Mouse (Mus musculus) stomach, embryonic 16.5 days (tissue): Measurements from ENCODE around the gene Chek2. TPM values are rescaled to one million over a fixed set of nuclear protein-coding genes. Genes with fewer than 3 reads are reported as not detected.

ENCODE experiments used
- ATAC-seq: fragments of 200-750 bp; cut with Nextera tagmentation; 2 replicates; pipeline ENCODE4 v1.8.0; 2017; ENCODE audit warnings: moderate number of reproducible peaks, moderate TSS enrichment; ENCODE audit not compliant: insufficient read depth, low FRiP score
- H3K27ac ChIP-seq: fragments of 300-500 bp; sonication (generic); 2 replicates; pipeline ENCODE4 v1.5.1; 2014; ENCODE audit warnings: low read length
- H3K27me3 ChIP-seq: fragments of 300-500 bp; sonication (generic); 2 replicates; pipeline ENCODE4 v1.6.1; 2014; ENCODE audit warnings: low read length, control low read depth, mixed read lengths; ENCODE audit not compliant: control insufficient read depth, insufficient read depth
- H3K36me3 ChIP-seq: fragments of 300-500 bp; sonication (generic); 2 replicates; pipeline ENCODE4 v1.6.1; 2014; ENCODE audit warnings: low read length; ENCODE audit not compliant: control insufficient read depth, insufficient read depth
- H3K4me1 ChIP-seq: fragments of 300-500 bp; sonication (generic); 2 replicates; pipeline ENCODE4 v1.6.1; 2014; ENCODE audit warnings: low read length, control low read depth, mixed read lengths; ENCODE audit not compliant: control insufficient read depth, insufficient read depth
- H3K4me2 ChIP-seq: fragments of 300-500 bp; sonication (generic); 2 replicates; pipeline ENCODE4 v1.6.1; 2014; ENCODE audit warnings: low read depth, low read length, mixed read lengths
- H3K4me3 ChIP-seq: fragments of 300-500 bp; sonication (generic); replicated peaks from 2 replicates; pipeline ENCODE4 v1.5.1; 2014; ENCODE audit warnings: mild to moderate bottlenecking, low read length
- H3K9ac ChIP-seq: fragments of 300-500 bp; sonication (generic); 2 replicates; pipeline ENCODE4 v1.6.1; 2014; ENCODE audit warnings: low read length
- H3K9me3 ChIP-seq: fragments of 300-500 bp; sonication (generic); replicated peaks from 2 replicates; pipeline ENCODE4 v1.6.1; 2016; ENCODE audit warnings: low read length, control low read depth; ENCODE audit not compliant: control insufficient read depth
- WGBS: fragments of 180-500 bp; shearing (Covaris S2); extraction: QIAGEN DNeasy Blood & Tissue Kit; methylation state at CpG from one replicate; pipeline ENCODE4 v1.1.7; 2014; 5-methylcytosine and 5-hydroxymethylcytosine counted together
- polyA plus RNA-seq: library from polyadenylated mRNA; unstranded; fragments of >200 nt; fragmentation: Nextera tagmentation; extraction: Ambion mirVana; gene quantifications from 2 replicates; pipeline ENCODE4 v1.2.1, GENCODE M21; 2015

The Chek2 gene
- polyA plus RNA-seq, 1 experiment from 2014 or later: 31.3 TPM

DNA sequence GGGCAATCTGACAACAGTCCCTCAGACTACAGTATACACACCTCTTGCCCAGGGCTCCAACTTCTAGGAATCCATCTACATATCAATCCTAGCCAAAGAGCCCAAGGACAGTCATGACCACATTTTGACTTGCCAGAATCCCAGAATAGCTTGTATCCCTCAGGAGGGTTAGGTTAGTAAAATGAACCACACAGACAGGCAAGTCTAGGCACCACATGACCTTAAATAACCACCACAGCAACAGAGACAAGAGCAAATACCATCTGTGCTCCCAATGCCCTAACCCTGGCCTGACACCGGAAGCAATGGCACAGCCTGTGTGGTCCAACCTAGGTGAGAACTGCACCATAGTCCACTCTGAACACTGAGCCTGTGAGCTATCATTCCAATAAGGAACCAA lies 33.1 kb upstream of the Chek2 start:
- peaks cover 32% of the 10 kb centered on the region for H3K4me1 ChIP-seq
- WGBS: 92% methylated on average over 1 of the region's 1 CpGs
- no peak overlapping the region for H3K4me3 ChIP-seq
- peaks cover 3% of the 10 kb centered on the region; the same call in 1 of the 2 replicates for H3K36me3 ChIP-seq
- no peak overlapping the region for H3K27ac ChIP-seq
- H3K4me2 ChIP-seq: no peak overlapping the region
- ATAC-seq: no peak
- H3K9me3 ChIP-seq: no peaks in the 10 kb centered on the region
- H3K9ac ChIP-seq: no peak overlapping the region
- H3K27me3 ChIP-seq: no peaks in the 10 kb centered on the region

GRCm38 (mm10) chr5:110807453-110807852 lies 32.3 kb upstream of the Chek2 start:
- Histone ChIP-seq H3K9ac (peak overlapping the region; percentile 98), H3K36me3 (peaks cover 3% of the 10 kb centered on the region; the same call in 1 of the 2 replicates), H3K27me3 (no peaks in the 10 kb centered on the region), H3K4me2 (peak overlapping the region; percentile 96), H3K27ac (peak overlapping the region; percentile 91), H3K4me3 (peak overlapping the region; percentile 87), H3K9me3 (no peaks in the 10 kb centered on the region), H3K4me1 (peaks cover 32% of the 10 kb centered on the region)
- no peak for ATAC-seq
- 69% methylated on average over 4 of the region's 4 CpGs for WGBS

DNA sequence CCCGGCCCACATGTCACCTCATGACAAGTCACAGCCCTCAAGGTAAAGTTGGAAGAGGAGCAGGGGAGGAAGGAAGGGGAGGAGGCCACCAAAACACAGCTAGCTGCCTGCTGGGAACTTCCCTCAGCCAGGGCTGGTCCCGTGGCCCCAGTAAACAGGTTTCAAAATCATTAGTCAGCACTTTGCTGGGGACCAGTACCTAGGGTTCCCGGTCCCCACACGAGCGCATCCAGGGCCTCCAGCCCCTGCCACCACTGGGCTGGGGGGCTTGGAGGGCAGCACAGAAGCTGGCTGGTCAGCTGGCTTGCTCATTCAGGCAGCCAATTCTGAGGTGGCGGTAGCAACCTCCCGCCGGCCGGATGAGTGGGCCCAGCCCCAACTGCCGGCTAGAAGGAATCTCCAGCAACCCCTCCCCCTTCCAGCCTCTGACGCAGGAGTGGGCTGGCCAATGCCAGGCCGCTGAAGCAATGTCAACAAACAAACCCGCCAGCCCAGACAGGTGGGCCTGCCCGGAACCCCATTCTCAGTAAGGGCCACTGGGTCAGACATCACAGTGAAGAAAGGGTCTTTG lies 31.6 kb upstream of the Chek2 start:
- H3K27me3 ChIP-seq: no peaks in the 10 kb centered on the region

DNA sequence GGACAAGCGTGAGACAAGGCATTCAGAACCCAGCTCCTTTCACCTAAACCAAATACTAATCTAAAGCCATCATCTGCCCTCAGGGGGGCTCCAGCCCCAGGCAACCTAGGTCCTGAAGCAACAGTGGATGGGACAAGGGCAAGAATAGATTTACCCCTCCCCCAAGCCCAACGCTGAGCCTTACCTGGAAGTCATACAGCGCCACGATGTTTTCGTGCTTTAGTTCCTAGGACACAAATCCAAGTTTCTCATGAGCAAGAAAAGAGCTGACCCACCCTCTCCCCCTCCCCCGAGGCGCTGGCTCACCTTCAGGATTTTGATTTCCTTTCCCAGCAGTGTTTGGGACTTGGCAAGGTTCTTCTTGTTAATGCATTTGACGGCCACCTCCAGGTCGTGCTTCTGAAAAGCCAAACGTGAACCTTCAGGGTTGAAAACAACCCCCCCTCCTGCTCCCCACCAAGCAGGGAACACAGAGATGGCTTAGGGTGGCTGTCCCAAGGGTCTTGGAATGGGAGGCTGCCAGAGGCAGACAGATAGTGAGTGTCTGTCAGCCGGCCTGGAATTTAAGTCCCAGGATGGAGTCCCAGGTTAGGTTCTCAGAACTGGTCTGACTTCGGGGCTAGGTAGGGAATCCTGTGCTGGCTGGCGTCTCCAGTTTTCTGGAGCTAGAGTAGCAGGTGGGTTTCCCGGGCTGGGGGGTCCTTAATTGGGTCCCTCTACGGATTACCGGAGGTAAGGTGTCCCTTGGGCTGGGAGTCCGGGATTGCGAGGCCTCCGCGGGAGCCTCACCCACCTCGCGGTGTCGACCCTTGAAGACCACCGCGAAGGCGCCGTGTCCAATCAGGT lies 30.7 kb upstream of the Chek2 start:
- Histone ChIP-seq H3K36me3 (peaks cover 3% of the 10 kb centered on the region; the same call in 1 of the 2 replicates), H3K9ac (peak overlapping the region; percentile 98), H3K27ac (peak overlapping the region; percentile 91), H3K4me1 (peaks cover 32% of the 10 kb centered on the region), H3K27me3 (no peaks in the 10 kb centered on the region), H3K4me3 (peak overlapping the region; percentile 87), H3K4me2 (peak overlapping the region; percentile 96), H3K9me3 (no peaks in the 10 kb centered on the region)
- ATAC-seq: no peak
- WGBS: 1% methylated on average over 27 of the region's 27 CpGs

More for the DNA sequence above, 31.6 kb upstream of the Chek2 start:
- ATAC-seq: peak; percentile 59; the same call in 1 of the 2 replicates
- peak overlapping the region; percentile 91 for H3K27ac ChIP-seq
- no peaks in the 10 kb centered on the region for H3K9me3 ChIP-seq
- H3K4me2 ChIP-seq: peak overlapping the region; percentile 96
- H3K36me3 ChIP-seq: peaks cover 3% of the 10 kb centered on the region; the same call in 1 of the 2 replicates
- peak overlapping the region; percentile 87 for H3K4me3 ChIP-seq
- H3K9ac ChIP-seq: peak overlapping the region; percentile 98
- WGBS: 1% methylated on average over 14 of the region's 14 CpGs
- H3K4me1 ChIP-seq: peaks cover 32% of the 10 kb centered on the region

GRCm38 (mm10) chr5:110809667-110810325 lies 30.0 kb upstream of the Chek2 start, which contains the start of gene Ulk1:
Ulk1 (minus strand) TSS chr5:110810097.
- H3K4me1 ChIP-seq: peaks cover 32% of the 10 kb centered on the region
- ATAC-seq: peak; percentile 97
- WGBS: under 1% methylated on average over 78 of the region's 80 CpGs

DNA sequence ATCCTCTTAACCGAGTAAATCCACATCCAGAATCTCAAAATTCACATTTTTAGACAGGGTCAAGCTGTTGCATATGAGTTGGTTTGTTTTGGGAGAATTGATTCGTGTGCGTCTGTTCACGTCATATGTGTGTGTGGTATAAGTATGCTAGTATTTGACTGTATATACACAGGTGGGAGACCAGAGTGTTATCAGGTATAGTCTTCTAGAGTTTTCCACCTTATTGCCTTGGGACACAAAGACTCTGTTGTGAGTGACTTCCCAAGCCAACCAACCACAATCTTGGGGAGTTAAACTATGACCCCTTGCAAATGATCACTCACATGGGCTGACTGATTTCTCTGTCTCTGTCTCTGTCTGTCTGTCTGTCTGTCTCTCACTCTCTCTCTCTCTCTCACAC lies 15.4 kb upstream of the Chek2 start:
- no peaks in the 10 kb centered on the region for H3K4me1 ChIP-seq
- no peaks in the 10 kb centered on the region for H3K9me3 ChIP-seq
- no peak overlapping the region for H3K4me3 ChIP-seq
- no peak overlapping the region for H3K9ac ChIP-seq
- no peak overlapping the region for H3K27ac ChIP-seq
- no peak overlapping the region for H3K4me2 ChIP-seq
- 77% methylated on average over 4 of the region's 4 CpGs for WGBS
- H3K36me3 ChIP-seq: no peaks in the 10 kb centered on the region
- no peak for ATAC-seq
- H3K27me3 ChIP-seq: no peaks in the 10 kb centered on the region

More at GRCm38 (mm10) chr5:110809667-110810325, 30.0 kb upstream of the Chek2 start, which contains the start of gene Ulk1:
- peak within 1 kb of the TSS; percentile 87 for H3K4me3 ChIP-seq
- H3K9me3 ChIP-seq: no peaks in the 10 kb centered on the region
- H3K27ac ChIP-seq: peak within 1 kb of the TSS; percentile 91
- peaks cover 3% of the 10 kb centered on the region; the same call in 1 of the 2 replicates for H3K36me3 ChIP-seq
- H3K9ac ChIP-seq: peak within 1 kb of the TSS; percentile 98
- peak within 1 kb of the TSS; percentile 96 for H3K4me2 ChIP-seq
- no peaks in the 10 kb centered on the region for H3K27me3 ChIP-seq

DNA sequence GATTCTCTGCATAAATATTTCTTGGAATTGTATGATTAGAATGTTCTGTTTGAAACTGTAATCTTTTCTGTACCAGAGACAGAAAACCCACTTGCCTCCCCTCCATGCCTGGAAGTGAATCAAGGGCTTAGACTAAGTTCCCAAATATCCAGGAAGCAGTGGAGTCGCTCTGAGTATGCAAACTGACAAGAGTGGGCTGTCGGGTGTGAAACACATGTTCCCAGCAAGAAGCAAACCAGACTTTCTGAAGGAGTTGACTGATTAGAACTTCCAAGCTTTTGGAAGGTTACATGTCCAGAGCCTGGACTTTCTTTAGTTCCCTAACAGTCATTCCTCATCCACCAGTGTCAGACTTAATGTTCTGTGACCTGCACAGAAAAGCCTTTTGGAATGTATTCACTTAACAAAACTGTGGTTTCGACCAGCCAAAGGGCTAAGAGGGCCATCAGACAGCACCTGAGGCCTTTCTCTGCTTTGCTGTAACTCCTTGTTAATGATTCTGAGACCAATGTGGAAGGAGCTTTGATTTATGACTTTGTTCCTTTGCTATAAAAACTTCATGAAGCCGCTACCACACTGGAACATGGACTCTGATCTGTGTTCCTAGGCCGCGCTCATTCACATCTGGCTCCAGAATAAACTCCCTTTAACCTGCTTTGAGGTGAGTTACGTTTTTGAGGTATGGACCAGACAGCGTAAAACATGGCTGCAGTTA lies 12.8 kb upstream of the Chek2 start:
- H3K36me3 ChIP-seq: no peaks in the 10 kb centered on the region
- H3K4me1 ChIP-seq: no peaks in the 10 kb centered on the region
- WGBS: 58% methylated on average over 8 of the region's 8 CpGs

GRCm38 (mm10) chr5:110827576-110827975 lies 12.2 kb upstream of the Chek2 start:
- H3K4me2 ChIP-seq: no peak overlapping the region

More for the DNA sequence above, 12.8 kb upstream of the Chek2 start:
- Histone ChIP-seq H3K27ac (peak overlapping the region; percentile 52), H3K9me3 (no peaks in the 10 kb centered on the region), H3K4me3 (no peak overlapping the region), H3K27me3 (no peaks in the 10 kb centered on the region), H3K9ac (no peak overlapping the region), H3K4me2 (no peak overlapping the region)
- peak; percentile 60; the same call in 1 of the 2 replicates for ATAC-seq

More at GRCm38 (mm10) chr5:110827576-110827975, 12.2 kb upstream of the Chek2 start:
- no peak for ATAC-seq
- Histone ChIP-seq H3K9me3 (no peaks in the 10 kb centered on the region), H3K4me3 (no peak overlapping the region), H3K4me1 (no peaks in the 10 kb centered on the region), H3K36me3 (no peaks in the 10 kb centered on the region), H3K27ac (0 out of 2 replicates have a peak overlapping the region, but pooled peaks have one; percentile 7), H3K9ac (no peak overlapping the region), H3K27me3 (no peaks in the 10 kb centered on the region)
- WGBS: 82% methylated on average over 5 of the region's 5 CpGs
